Mouse (Mus musculus): ENCODE data around the gene D230025D16Rik. TPM values are rescaled to one million over a fixed set of nuclear protein-coding genes. Genes with fewer than 3 reads are reported as not detected.

The D230025D16Rik gene
- polyA plus RNA-seq, 1 experiment from 2014 or later = 27.9 TPM

- peaks cover 8% of the 10 kb centered on the region for H3K36me3 ChIP-seq (ENCODE audit: control insufficient read depth, insufficient read depth, low read length)
- H3K27ac ChIP-seq (ENCODE audit: low read depth, low read length) = peak overlapping the region; percentile 69
- peak overlapping the region; percentile 76 for H3K9ac ChIP-seq (ENCODE audit: low read depth, low read length)
- H3K4me1 ChIP-seq (ENCODE audit: control insufficient read depth, insufficient read depth, low read depth, low read length) = peaks cover 18% of the 10 kb centered on the region
- no peaks in the 10 kb centered on the region for H3K9me3 ChIP-seq (ENCODE audit: control insufficient read depth, low read length)
- peaks cover 21% of the 10 kb centered on the region for H3K27me3 ChIP-seq (replicated peaks; ENCODE audit: control insufficient read depth, insufficient read depth, low read length)
- peak overlapping the region; percentile 61 for H3K4me3 ChIP-seq (ENCODE audit: low read length)
- under 1% methylated on average over 70 of the region's 74 CpGs for WGBS
- peak overlapping the region; percentile 95 for H3K4me2 ChIP-seq (ENCODE audit: low read length)
- peak; percentile 81 for ATAC-seq
These were observed 29.4 kb downstream of the D230025D16Rik start for GRCm38 (mm10) chr8:105254152-105254965.

GRCm38 (mm10) chr8:105254966-105255350 lies 30.0 kb downstream of the D230025D16Rik start, which contains the start of gene B3gnt9:
Gene B3gnt9 (minus strand): TSS chr8:105255153.
- Histone ChIP-seq H3K4me2 (ENCODE audit: low read length) (peak within 1 kb of the TSS; percentile 95), H3K9ac (ENCODE audit: low read depth, low read length) (peak within 1 kb of the TSS; percentile 76), H3K4me3 (ENCODE audit: low read length) (peak within 1 kb of the TSS; percentile 61), H3K36me3 (ENCODE audit: control insufficient read depth, insufficient read depth, low read length) (peaks cover 5% of the 10 kb centered on the region), H3K27ac (ENCODE audit: low read depth, low read length) (peak within 1 kb of the TSS; percentile 69), H3K9me3 (ENCODE audit: control insufficient read depth, low read length) (no peaks in the 10 kb centered on the region), H3K27me3 (replicated peaks; ENCODE audit: control insufficient read depth, insufficient read depth, low read length) (peaks cover 22% of the 10 kb centered on the region), H3K4me1 (ENCODE audit: control insufficient read depth, insufficient read depth, low read depth, low read length) (peaks cover 22% of the 10 kb centered on the region)
- ATAC-seq = peak; percentile 25
- WGBS = 1% methylated on average over 14 of the region's 14 CpGs

GRCm38 (mm10) chr8:105257318-105258114 lies 32.6 kb downstream of the D230025D16Rik start:
- no peaks in the 10 kb centered on the region for H3K36me3 ChIP-seq (ENCODE audit: control insufficient read depth, insufficient read depth, low read length)
- H3K4me1 ChIP-seq (ENCODE audit: control insufficient read depth, insufficient read depth, low read depth, low read length) = peaks cover 23% of the 10 kb centered on the region
- H3K9ac ChIP-seq (ENCODE audit: low read depth, low read length) = no peak overlapping the region
- no peak overlapping the region for H3K4me2 ChIP-seq (ENCODE audit: low read length)
- ATAC-seq = no peak
- no peaks in the 10 kb centered on the region for H3K9me3 ChIP-seq (ENCODE audit: control insufficient read depth, low read length)
- H3K27ac ChIP-seq (ENCODE audit: low read depth, low read length) = no peak overlapping the region
- peaks cover 36% of the 10 kb centered on the region for H3K27me3 ChIP-seq (replicated peaks; ENCODE audit: control insufficient read depth, insufficient read depth, low read length)
- 69% methylated on average over 7 of the region's 7 CpGs for WGBS
- H3K4me3 ChIP-seq (ENCODE audit: low read length) = no peak overlapping the region

- no peaks in the 10 kb centered on the region for H3K9me3 ChIP-seq (ENCODE audit: control insufficient read depth, low read length)
- no peaks in the 10 kb centered on the region for H3K36me3 ChIP-seq (ENCODE audit: control insufficient read depth, insufficient read depth, low read length)
- 3% methylated on average over 55 of the region's 55 CpGs for WGBS
- H3K9ac ChIP-seq (ENCODE audit: low read depth, low read length) = peak overlapping the region; percentile 50
- no peak overlapping the region for H3K27ac ChIP-seq (ENCODE audit: low read depth, low read length)
- H3K4me2 ChIP-seq (ENCODE audit: low read length) = peak overlapping the region; percentile 65
- peaks cover 36% of the 10 kb centered on the region for H3K27me3 ChIP-seq (replicated peaks; ENCODE audit: control insufficient read depth, insufficient read depth, low read length)
- peak; percentile 38 for ATAC-seq
- peaks cover 19% of the 10 kb centered on the region for H3K4me1 ChIP-seq (ENCODE audit: control insufficient read depth, insufficient read depth, low read depth, low read length)
- peak overlapping the region; percentile 37 for H3K4me3 ChIP-seq (ENCODE audit: low read length)
These were observed 34.2 kb downstream of the D230025D16Rik start for GRCm38 (mm10) chr8:105258911-105259720.

GRCm38 (mm10) chr8:105259721-105260320 lies 34.9 kb downstream of the D230025D16Rik start:
- Histone ChIP-seq H3K9ac (ENCODE audit: low read depth, low read length) (peak overlapping the region; percentile 50), H3K27me3 (replicated peaks; ENCODE audit: control insufficient read depth, insufficient read depth, low read length) (peaks cover 36% of the 10 kb centered on the region), H3K36me3 (ENCODE audit: control insufficient read depth, insufficient read depth, low read length) (no peaks in the 10 kb centered on the region), H3K4me3 (ENCODE audit: low read length) (peak overlapping the region; percentile 37), H3K9me3 (ENCODE audit: control insufficient read depth, low read length) (no peaks in the 10 kb centered on the region), H3K27ac (ENCODE audit: low read depth, low read length) (no peak overlapping the region), H3K4me2 (ENCODE audit: low read length) (peak overlapping the region; percentile 65), H3K4me1 (ENCODE audit: control insufficient read depth, insufficient read depth, low read depth, low read length) (peaks cover 21% of the 10 kb centered on the region)
- WGBS = 4% methylated on average over 30 of the region's 30 CpGs
- peak; percentile 60 for ATAC-seq

- Histone ChIP-seq H3K9ac (ENCODE audit: low read depth, low read length) (no peak overlapping the region), H3K27ac (ENCODE audit: low read depth, low read length) (no peak overlapping the region), H3K4me2 (ENCODE audit: low read length) (no peak overlapping the region), H3K9me3 (ENCODE audit: control insufficient read depth, low read length) (no peaks in the 10 kb centered on the region), H3K27me3 (replicated peaks; ENCODE audit: control insufficient read depth, insufficient read depth, low read length) (peaks cover 36% of the 10 kb centered on the region), H3K4me3 (ENCODE audit: low read length) (no peak overlapping the region), H3K36me3 (ENCODE audit: control insufficient read depth, insufficient read depth, low read length) (no peaks in the 10 kb centered on the region), H3K4me1 (ENCODE audit: control insufficient read depth, insufficient read depth, low read depth, low read length) (peaks cover 20% of the 10 kb centered on the region)
- ATAC-seq = no peak
- 54% methylated on average over 7 of the region's 7 CpGs for WGBS
These were observed 35.6 kb downstream of the D230025D16Rik start for GRCm38 (mm10) chr8:105260371-105261099.

GRCm38 (mm10) chr8:105261326-105261980 lies 36.5 kb downstream of the D230025D16Rik start:
- Histone ChIP-seq H3K9ac (ENCODE audit: low read depth, low read length) (no peak overlapping the region), H3K27me3 (replicated peaks; ENCODE audit: control insufficient read depth, insufficient read depth, low read length) (peaks cover 42% of the 10 kb centered on the region), H3K27ac (ENCODE audit: low read depth, low read length) (no peak overlapping the region), H3K4me2 (ENCODE audit: low read length) (no peak overlapping the region), H3K4me1 (ENCODE audit: control insufficient read depth, insufficient read depth, low read depth, low read length) (peaks cover 20% of the 10 kb centered on the region), H3K4me3 (ENCODE audit: low read length) (no peak overlapping the region), H3K36me3 (ENCODE audit: control insufficient read depth, insufficient read depth, low read length) (no peaks in the 10 kb centered on the region), H3K9me3 (ENCODE audit: control insufficient read depth, low read length) (no peaks in the 10 kb centered on the region; the same call in 1 of the 2 replicates)
- 88% methylated on average over 12 of the region's 12 CpGs for WGBS
- ATAC-seq = no peak
